Mouse (Mus musculus): ENCODE data around the gene Myrfl.

Myrfl gene

DNA sequence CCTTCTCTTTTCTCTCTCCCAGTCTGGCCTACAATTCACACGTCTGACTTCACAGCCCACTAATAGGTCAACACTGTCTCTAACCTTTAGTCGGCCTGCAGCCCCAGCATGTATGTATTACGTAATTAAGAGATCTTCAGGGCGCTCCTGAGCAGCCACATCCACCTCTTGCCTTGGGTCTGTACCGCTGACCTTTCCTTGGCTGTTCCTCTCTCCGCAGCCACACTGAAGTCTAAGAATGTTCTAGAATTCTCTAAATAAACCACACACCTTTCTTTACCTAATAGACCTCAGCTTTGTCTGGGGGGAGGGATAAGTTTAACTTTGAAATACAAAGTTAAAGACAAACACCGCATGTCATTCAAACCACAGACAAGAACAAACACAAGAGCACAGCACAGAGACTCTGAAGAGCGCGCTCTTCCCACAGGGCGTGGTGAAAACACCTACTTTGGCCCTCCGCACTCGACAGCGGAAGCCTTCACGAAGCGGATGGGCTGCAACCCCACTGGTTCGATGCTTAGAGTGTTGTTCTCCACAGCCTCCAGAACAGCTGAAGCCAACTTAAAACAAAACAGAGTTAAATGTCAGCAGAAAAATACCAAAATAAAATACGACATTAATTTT, 17.0 kb upstream of the Myrfl start:
- DNase-seq (ENCODE audit: low read depth, low spot score) = no peak

DNA sequence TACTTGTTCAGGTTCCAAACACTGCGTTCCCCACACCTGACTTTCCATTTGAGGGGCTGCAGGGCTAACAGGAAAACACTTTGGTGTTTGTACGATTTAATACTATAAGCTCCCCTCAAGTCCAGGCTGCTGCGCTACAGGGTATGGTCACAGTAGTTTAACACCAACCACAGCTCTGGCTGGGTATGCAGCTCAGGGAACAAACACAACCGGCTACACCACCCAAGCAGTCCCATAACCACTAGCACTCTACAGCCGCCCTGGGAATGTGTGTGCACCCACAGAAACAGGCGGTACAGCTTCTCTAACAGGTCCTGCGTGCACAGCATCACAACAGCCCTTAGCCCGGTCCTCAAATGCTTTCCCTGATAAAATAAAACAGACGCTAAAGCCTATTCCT, 16.1 kb upstream of the Myrfl start:
- no peak for DNase-seq (ENCODE audit: low read depth, low spot score)

DNA sequence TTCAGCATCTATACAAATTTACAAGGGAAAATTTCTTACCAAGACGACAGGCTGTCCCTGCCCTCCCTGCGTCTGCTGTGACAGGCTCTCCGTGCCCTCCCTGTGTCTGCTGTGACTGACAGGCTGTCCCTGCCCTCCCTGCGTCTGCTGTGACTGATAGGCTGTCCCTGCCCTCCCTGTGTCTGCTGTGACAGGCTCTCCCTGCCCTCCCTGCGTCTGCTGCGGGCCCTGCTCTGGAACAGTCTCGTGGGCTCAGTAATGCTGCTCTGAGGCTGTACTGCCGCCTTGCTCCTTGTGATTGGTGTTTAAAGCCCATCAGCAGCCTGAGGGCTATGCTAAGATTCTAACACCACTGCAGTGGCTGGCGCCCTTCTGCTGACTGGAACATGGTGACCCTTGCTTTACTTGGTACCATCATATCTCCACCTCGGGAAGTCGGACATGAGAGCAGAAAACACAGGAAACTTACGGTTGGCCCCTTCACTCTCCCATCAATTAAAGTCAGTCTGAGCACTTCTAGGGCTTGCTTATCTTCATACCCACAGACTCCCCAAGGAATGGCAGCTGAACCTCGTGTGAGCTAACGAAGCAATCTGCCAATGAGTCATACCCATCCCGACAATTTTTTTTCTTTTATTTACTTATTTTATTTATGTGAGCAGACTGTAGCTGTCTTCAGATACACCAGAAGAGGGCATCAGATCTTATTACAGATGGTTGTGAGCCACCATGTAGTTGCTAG, 12.4 kb upstream of the Myrfl start:
- peak; percentile 60 for DNase-seq (ENCODE audit: low read depth, low spot score)

DNA sequence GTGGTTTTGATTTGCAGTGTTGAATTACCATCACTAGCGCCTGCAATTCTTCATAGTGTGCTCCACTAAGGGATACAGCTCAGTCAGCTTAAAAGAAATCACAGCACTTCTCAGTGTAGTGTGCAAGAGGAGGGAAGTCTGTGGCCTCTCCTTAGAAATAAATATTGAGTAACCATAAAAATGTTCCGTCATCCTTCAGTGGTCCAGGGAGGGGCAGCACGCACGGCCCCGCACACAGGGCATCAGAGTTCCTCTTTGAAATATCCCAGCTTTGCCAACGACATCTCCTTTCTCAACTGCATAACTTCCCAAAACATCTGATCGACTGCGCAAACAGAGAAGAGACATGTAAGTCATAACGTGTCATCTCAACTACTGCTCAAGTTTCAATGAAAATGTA, 10.1 kb upstream of the Myrfl start:
- DNase-seq (ENCODE audit: low read depth, low spot score) = no peak

DNA sequence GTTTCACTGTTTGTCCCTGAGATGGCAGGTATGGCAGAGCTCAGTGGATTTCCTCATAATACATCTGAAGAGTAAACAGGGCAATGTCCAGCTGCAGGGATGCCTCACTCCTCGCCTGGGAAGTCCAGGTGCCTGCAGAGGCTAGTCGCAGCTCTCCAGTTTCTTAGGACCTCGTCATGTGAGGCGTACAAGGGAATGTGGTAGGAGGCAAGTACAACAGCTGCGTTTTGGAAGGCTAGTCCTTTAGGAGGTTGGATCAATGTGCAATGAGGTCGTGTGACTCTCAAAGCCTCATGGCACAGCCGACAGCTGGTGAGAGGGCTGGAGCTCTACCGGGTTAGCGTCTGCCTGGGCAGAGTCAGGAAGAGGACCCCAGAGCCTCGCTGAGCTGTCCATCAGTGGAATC, 7.8 kb upstream of the Myrfl start:
- DNase-seq (ENCODE audit: low read depth, low spot score) = no peak

DNA sequence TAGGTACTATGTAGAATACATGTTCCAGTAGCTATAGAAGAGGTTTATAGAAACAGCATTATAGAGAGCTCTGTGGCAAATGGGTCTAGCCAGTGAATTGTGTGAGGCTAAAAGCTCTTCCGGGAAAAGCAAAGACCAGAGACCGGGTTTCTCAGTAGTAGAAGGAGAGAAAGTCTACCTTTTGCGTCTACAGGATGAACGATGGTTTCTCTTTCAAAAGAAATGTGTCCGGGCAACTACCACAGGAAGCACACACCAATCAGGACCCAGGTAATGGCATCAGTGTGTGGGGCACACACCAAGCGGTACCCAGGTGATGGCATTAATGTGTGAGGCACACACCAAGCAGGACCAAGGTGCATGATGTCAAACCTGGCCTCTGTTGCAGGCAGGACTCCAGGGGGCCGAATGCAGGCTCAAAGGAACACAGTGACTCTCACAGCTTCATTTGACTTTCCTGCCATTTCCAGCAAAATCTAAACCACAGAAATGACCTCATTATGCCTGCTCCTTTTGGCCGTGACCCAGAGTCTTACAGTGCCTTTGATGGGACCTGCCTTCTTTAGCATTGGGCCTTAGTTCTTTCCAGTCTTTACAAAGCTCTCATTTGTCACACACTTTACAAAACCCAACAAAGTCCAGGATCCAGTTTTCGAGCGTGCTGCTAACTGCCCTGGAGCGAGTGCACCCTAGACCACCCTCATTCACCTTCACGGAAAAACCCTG, 1.4 kb downstream of the Myrfl start:
- DNase-seq (ENCODE audit: low read depth, low spot score) = no peak

DNA sequence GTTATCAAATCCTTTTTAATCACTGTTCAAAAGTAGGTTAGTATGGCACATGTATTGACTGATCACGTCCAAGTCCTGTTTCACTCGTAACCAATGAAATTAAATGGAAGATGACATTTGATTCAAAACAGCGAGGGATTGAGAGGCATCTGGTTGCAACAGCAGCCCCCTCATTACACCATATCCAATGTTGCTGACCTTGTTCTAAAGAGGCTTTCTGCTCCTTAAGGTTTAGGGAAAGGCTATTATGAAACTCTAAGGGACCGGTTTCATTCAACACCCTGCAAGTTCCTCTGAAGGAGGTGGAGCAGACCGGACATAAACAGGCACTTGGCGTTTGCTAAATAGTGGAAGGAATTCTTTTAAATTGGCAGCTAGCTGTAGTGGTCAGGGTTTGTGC, 2.2 kb downstream of the Myrfl start:
- DNase-seq (ENCODE audit: low read depth, low spot score) = no peak

DNA sequence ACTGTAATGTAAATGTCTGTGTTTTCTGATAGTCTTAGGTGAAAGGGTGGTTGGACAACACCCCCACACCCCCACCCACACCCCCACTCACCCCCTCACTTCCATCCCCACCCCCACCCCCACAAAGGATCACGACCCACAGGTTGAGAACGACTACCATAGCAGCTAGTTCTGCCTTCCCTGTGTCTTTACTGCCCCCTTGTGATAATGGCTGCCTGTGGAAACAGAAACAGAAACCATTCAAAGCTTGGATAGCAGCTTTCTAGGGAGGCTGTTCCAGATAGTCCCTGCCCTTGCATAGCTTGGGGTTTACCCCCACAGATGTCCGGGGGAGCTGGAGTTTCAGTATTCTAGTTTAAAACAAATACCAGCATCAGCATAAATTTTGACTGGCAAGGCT, 3.0 kb downstream of the Myrfl start:
- no peak for DNase-seq (ENCODE audit: low read depth, low spot score)

DNA sequence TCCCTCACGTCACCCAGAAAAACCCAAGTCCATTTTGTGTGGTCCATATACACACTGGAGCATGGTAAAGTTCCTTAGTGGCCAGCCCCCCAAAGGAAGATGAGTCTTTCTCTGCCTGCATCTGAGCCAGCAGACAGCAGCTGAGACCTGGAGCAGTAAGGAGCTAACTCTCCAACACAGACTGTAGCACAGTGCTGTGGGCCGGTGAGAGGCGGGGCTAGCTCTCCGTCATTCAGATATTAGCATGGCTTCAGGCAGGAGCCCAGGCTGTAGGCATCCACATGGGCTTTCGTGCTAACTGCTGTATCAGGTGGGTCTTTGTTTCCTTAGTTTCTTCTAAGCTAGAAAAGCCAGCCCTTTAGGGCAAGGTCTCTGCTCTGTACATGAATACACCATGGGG, 6.1 kb downstream of the Myrfl start:
- no peak for DNase-seq (ENCODE audit: low read depth, low spot score)

DNA sequence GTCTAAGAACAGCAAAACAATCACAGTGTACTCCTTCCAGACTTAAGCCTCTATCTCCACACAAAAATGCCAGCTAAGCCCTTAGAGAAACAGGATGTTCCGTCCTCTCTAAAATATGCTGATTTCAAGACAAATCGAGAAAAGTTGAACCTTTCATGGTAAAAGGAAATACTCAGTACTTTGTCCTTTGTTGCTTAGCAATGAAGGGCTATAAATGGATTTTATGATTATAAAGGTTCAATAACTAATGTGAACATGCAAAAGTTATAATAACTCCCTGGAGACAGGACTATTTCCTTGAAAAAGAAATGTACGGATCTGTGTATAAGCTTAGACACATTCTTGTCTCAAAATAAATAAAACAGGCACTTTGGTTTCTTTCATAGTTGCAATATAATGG, 12.2 kb downstream of the Myrfl start:
- DNase-seq (ENCODE audit: low read depth, low spot score) = no peak

DNA sequence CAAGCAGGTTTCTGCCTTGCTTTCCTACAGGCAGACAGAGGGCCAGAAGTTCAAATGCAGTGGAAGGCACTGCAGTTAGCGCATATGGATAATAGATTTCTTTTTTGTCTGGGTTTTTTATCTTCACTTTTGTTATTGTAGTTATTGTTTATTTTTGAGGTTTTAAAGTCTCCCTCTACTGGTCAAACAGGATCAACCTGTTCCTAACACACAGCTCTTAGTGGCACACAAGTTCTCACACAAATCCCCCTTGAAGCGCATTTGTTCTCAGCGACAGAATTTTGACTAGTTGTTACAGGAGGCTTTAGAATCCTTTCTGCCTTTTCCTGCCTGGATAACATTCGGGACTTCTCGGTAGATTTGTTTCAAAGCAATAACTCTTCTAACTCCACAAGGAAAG, 13.2 kb downstream of the Myrfl start:
- DNase-seq (ENCODE audit: low read depth, low spot score) = no peak

DNA sequence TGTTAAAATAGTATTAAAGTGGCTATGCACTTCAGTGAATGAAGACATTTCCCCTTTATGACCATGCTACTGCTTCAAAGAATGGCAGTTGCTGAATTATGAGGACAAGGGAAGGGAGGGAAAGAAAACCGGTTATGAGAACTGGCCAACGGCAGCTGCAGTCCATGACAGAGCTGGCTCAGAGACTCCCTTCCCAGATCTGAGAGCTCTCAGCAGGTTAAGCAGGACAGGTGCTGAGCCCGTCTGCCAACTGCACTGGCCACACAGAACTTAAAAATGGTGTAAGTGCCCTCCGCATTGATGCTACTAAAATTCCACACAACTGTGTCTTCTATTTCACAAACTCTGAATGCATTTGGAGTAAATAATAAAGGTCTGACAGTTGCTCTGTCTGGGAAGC, 19.3 kb downstream of the Myrfl start:
- no peak for DNase-seq (ENCODE audit: low read depth, low spot score)

DNA sequence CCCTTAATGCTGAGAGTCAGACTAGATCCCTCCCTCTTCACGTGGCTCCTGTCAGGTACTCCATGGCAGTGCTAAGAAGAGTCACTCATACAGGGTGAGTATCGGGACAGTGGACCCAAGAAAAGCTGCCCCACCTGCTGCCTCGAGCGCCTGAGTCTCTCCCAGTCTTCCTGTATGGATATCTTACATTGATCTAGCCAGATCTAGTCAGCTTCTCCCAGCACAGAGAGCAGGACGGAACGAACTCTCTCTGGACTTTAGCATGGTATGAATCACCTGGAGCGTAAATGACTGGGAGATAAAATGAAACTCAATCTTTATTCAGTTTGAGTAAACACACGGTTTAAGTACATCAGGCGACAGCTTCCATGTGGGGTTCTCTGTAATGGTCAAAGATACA, 22.2 kb downstream of the Myrfl start:
- DNase-seq (ENCODE audit: low read depth, low spot score) = no peak

DNA sequence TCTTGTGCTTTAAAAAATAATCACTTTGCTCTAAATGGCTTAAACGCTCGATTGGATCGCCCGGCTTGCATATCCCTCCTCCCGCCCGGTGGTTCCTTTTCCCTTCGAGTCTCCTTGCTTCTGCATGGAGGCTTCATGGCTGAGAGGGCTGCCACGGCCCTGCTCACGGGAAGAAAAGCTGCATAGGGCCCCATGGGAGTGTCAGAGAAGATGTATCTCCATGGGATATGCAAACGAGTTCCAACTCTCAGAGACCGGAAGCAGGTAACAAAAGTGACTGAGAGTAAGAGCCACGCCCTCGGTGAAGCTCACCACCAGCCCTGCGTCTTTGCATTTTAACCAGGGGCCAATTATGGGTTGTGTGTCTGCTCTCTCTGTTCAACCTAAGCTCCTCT, 24.7 kb downstream of the Myrfl start:
- no peak for DNase-seq (ENCODE audit: low read depth, low spot score)

DNA sequence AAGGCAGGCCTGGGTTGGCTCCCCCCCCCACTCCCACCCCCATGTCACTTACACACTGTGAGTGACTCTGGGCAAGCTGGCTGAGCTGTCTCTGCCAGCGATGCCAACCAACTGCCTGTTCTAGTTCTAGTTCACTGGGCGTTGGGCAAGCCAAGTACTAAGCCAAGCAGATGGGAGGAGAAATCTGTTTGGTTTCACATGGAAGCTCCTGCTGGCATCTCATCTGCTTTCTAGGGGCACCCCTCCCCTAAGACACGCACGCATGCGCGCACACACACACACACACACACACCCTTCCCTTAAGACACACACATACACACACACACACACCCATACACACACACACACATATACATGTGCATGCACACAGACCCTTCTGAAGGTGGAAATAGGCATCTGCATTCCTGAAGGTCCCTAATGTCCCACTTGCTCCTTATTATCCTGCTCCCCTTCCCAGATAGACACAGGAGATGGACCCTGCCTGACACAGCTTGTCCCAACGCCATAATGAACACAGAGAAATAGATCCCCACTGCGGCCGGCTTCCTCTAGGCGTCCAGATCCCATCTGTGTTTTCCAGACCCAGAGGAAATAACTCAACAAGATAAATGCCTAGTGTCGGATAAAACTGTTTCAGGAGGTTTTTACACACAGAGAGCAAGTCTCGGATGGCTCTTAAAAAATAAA, 25.2 kb downstream of the Myrfl start:
- DNase-seq (ENCODE audit: low read depth, low spot score) = no peak

DNA sequence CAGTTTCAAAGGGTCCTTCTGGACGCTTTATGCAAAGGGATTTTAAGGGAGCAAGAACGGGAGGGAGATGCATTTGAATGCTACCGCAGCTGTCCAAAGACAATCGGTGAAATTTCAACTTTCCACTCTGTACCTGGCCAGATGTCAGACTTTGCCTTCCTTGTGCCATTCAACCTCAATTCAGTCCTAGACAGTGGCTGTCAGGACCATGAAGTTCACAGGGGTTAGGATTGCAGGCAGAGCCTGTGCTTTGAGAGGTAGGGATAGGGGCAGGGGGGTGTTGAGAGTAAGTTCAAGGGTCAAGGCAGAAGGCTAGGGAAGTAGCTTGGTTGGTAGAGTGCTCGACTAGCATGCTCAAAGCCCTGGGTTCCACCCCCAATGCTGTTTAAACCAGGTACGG, 25.9 kb downstream of the Myrfl start:
- DNase-seq (ENCODE audit: low read depth, low spot score) = no peak

DNA sequence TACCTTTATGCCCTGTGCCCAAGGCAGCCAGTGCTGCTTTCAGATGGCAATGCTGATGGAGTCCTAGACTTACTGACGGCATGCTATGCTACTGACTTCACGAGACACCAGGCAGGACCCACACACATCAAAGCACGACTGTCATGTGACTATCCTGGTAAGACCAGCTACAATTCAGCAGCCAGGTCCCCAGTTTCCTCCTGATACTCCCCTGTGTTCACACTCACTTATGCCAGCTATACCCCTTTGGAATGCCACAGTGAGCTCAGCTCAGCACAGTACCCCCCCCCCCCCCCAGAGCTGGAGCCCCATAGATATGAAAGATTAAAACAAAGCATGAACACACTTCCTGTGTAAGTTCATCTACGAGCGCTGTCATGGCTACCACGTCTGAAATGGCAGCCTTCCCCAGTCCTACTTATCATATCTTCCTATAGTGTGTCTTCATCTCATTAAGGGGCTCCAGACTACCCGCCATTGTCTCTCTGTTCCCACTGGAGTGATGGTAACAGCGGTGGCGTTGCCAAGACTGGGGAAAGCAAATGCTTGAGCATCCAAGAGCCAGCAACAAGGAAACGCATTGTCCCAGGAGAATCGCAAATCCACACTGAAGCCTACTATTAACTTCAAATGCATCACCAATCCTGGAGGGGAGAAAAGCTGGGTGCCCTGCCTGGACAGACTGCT, 43.4 kb downstream of the Myrfl start:
- no peak for DNase-seq (ENCODE audit: low read depth, low spot score)

DNA sequence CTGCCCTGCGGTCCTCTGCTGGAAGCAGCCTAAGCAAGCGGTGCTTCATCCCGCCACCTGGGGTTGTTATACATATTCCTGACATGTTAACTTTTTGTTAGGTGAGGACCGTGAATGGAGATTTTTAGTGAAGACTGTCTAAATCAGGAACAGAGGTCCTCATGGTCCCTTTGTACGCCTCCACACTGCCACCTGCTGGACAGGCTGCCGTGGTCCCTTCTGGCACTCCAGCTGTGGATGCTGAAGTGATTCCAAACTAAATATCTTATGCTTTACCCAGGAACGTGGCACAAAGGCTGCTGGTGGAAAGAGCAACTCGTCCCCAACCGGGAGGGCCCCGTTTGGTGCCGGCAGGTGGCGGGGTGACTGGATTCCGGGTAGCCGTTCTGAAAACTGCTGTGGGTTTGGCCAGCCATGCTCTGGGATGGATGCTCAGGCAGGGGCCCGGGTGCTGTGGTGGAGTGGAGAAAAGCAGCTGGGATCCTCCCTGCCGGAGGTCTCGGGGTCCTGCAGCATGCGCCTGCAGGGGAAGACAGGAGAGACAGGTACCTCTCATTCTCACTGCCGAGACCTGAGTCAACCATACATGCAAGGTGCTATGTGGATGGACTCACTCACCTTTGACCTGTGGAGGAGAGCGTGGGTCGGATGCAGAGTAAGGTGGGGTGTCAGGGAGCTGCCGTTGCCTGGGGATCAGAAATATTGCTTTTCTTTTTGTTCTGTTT, 47.8 kb downstream of the Myrfl start:
- peak; percentile 11 for DNase-seq (ENCODE audit: low read depth, low spot score)

DNA sequence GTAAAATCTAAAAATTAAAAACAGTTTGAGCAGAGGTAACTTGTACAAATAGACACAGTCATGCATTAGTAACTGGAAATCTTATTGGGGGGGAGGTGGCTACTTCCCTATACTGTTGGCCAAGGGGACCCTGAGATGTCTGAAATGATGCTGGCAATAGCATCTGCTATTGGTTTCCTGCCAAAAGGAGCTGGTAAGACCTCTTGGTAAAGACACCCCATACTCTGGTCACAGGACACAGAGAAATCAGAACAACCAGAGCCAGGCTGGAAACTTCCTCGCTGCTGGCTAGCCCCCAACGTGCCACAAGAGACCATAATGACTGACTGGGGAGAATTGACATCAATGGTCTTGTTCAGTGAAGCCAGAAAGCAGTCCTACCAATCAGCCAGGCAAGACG, 55.2 kb downstream of the Myrfl start:
- no peak for DNase-seq (ENCODE audit: low read depth, low spot score)

DNA sequence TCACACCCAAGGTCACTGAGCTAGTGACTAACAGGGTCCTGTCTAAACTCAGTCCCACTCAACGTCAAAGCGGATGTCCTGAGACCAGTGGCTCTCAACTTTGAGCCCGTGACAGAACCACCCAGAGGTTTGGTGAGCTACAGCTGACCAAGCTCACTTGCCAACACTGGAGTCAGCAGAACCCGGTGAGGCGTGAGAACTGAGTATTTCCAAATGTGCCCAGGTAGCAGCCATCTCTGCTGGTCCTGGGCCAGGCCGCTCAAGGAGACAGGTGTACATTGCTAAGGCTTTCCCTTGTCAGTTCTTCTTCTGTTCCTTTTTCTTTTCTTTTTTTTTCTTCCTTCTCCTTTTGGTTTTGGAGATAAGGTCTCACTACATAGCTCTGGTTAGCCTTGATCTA, 66.0 kb downstream of the Myrfl start:
- DNase-seq (ENCODE audit: low read depth, low spot score) = no peak

DNA sequence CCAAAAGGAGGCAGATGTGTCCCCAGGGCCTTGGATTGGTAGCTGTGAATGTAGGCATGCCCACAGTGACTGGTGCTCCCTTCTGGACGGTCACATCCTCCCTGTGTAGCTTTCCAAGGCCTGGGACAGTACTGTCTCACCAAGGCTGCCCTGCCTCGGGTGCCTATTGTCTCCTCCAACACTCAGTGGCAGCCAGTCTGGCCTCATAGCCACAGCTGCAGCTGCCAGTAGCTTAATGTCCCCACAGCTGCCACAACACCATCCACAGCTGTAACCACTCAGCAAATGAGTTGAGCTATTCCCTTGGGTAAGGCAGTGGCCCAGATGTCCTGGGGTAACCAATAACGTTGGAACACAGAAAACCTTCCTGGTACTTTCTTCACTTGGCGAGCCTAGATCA, 68.6 kb downstream of the Myrfl start:
- no peak for DNase-seq (ENCODE audit: low read depth, low spot score)
